Mouse (Mus musculus) intestine, embryonic 15.5 days (tissue): ENCODE results near the gene Gpr4. TPM values are rescaled to one million over a fixed set of nuclear protein-coding genes. Genes with fewer than 3 reads are reported as not detected.

ENCODE experiments used
- ATAC-seq: fragments of 200-750 bp; cut with Nextera tagmentation; 2 replicates; pipeline ENCODE4 v1.8.0; 2017; ENCODE audit warnings: moderate TSS enrichment, moderate library complexity
- H3K27ac ChIP-seq: fragments of 300-500 bp; sonication (generic); 2 replicates; pipeline ENCODE4 v1.5.1; 2015; ENCODE audit warnings: mild to moderate bottlenecking, inconsistent platforms
- H3K27me3 ChIP-seq: fragments of 300-500 bp; sonication (generic); replicated peaks from 2 replicates; pipeline ENCODE4 v1.6.1; 2015; ENCODE audit warnings: inconsistent platforms
- H3K36me3 ChIP-seq: fragments of 300-500 bp; sonication (generic); 2 replicates; pipeline ENCODE4 v1.6.1; 2015; ENCODE audit warnings: inconsistent platforms
- H3K4me1 ChIP-seq: fragments of 300-500 bp; sonication (generic); replicated peaks from 2 replicates; pipeline ENCODE4 v1.6.1; 2015; ENCODE audit warnings: inconsistent platforms
- H3K4me2 ChIP-seq: fragments of 300-500 bp; sonication (generic); replicated peaks from 2 replicates; pipeline ENCODE4 v1.6.1; 2015; ENCODE audit warnings: mild to moderate bottlenecking, inconsistent platforms
- H3K4me3 ChIP-seq: fragments of 300-500 bp; sonication (generic); replicated peaks from 2 replicates; pipeline ENCODE4 v1.5.1; 2015; ENCODE audit warnings: inconsistent platforms
- H3K9ac ChIP-seq: fragments of 300-500 bp; sonication (generic); 2 replicates; pipeline ENCODE4 v1.6.1; 2015; ENCODE audit warnings: inconsistent platforms
- H3K9me3 ChIP-seq: fragments of 300-500 bp; sonication (generic); 2 replicates; pipeline ENCODE4 v1.6.1; 2016; ENCODE audit warnings: inconsistent platforms
- WGBS: fragments of 180-500 bp; shearing (Covaris S2); methylation state at CpG from one replicate; pipeline ENCODE4 v1.1.7; 2015; 5-methylcytosine and 5-hydroxymethylcytosine counted together
- polyA plus RNA-seq: library from polyadenylated mRNA; unstranded; fragments of >200 nt; fragmentation: Nextera tagmentation; extraction: Ambion mirVana; gene quantifications from 2 replicates; pipeline ENCODE4 v1.2.1, GENCODE M21; 2015

Gpr4 gene
- polyA plus RNA-seq, 1 experiment from 2014 or later = 1.4 TPM

DNA sequence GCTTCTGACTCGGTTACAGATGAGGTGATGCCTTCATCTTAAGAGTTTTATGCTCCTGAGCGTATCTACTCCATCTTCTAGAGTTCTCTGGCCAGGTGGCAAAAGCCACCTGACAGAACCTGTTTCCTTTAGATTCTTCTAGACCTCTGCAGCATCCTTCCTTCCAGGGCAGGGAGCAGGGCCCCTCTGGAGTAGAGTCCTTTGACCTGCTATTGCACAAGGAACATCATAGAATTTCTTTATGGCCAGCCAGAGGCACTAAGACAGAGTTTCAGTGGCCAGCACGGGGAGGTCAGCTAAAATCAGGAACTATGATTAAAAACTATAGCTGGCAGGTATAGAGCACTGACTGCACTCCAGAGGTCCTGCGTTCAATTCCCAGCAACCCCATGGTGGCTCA, 39.7 kb downstream of the Gpr4 start:
- ATAC-seq = peak; percentile 44
- Histone ChIP-seq H3K9me3 (no peaks in the 10 kb centered on the region), H3K9ac (no peak overlapping the region), H3K4me3 (no peak overlapping the region), H3K36me3 (peaks cover 19% of the 10 kb centered on the region; the same call in 1 of the 2 replicates), H3K27me3 (no peaks in the 10 kb centered on the region), H3K4me1 (no peaks in the 10 kb centered on the region), H3K4me2 (no peak overlapping the region), H3K27ac (no peak overlapping the region)
- WGBS = 75% methylated on average over 4 of the region's 4 CpGs

DNA sequence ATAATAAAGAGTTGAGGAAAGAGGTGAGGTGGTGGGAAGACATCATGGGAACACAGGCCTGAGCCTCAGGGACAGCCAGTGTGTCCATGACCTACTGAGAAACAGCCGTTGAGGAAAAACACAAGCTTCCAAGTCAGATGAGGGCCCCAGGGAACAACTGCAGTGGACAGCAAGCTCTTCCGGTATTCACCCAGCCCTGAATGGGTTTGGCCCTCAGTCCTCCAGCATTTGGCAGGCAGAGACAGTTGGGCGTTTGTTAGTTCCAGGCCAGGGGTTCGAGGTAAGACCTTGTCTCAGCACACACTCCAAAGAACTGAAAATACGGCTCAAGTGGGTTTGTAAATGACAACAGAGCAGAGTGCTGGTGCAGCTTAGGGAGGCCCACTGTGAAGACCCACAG, 41.1 kb downstream of the Gpr4 start:
- no peak overlapping the region for H3K27ac ChIP-seq
- no peak overlapping the region for H3K4me2 ChIP-seq
- 0 out of 2 replicates have a peak, but pooled peaks cover under 1% of the 10 kb centered on the region for H3K4me1 ChIP-seq
- no peaks in the 10 kb centered on the region for H3K27me3 ChIP-seq
- no peaks in the 10 kb centered on the region for H3K9me3 ChIP-seq
- WGBS = 63% methylated on average over 5 of the region's 5 CpGs
- no peak overlapping the region for H3K4me3 ChIP-seq
- ATAC-seq = no peak
- no peak overlapping the region for H3K9ac ChIP-seq
- H3K36me3 ChIP-seq = peaks cover 20% of the 10 kb centered on the region

DNA sequence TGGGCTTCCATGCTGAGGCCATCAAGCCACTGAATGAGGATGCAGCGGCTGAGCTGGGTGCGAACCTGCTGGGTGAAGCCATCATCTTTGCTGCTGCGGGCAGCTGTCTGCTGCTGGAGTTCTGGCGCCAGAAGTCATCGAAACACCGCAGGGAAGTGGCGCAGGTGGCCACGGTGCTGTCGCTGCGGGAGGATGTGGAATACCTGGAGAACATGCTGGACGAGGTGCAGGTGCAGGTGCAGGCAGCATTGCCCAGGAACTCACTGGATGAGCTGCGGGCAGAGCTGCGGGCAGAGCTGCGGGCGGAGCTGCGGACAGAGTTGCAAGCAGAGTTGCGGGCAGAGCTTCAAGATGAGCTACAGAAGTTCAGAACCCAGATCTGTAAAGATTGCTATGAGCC, 43.1 kb downstream of the Gpr4 start:
- no peak for ATAC-seq
- 0 out of 2 replicates have a peak, but pooled peaks cover 2% of the 10 kb centered on the region for H3K4me1 ChIP-seq
- no peaks in the 10 kb centered on the region for H3K27me3 ChIP-seq
- H3K9me3 ChIP-seq = no peaks in the 10 kb centered on the region
- no peak overlapping the region for H3K4me2 ChIP-seq
- H3K27ac ChIP-seq = no peak overlapping the region
- peaks cover 31% of the 10 kb centered on the region for H3K36me3 ChIP-seq
- H3K9ac ChIP-seq = no peak overlapping the region
- 87% methylated on average over 17 of the region's 17 CpGs for WGBS
- no peak overlapping the region for H3K4me3 ChIP-seq

DNA sequence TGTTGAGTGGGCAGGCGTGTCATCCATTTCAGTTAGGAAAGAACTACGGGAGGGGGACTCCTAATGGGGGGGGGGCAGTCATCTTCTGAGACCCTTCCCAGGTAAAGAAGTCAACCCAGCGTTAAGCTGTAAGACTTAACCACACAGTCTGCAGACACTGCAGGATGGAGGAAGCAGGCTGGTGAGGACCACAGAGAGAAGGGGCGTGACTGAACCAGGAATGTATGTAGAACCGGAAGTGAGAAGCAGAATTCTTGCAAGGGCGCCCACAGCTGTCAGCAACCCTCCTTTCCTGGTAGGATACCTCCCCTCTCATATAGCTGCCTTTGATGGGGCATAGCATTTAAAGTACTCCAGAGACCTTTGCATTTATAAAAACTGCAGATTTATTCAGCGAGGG, 44.2 kb downstream of the Gpr4 start:
- H3K36me3 ChIP-seq = peaks cover 40% of the 10 kb centered on the region
- no peak overlapping the region for H3K27ac ChIP-seq
- no peak overlapping the region for H3K4me3 ChIP-seq
- no peaks in the 10 kb centered on the region for H3K27me3 ChIP-seq
- H3K4me2 ChIP-seq = no peak overlapping the region
- ATAC-seq = no peak
- WGBS = 77% methylated on average over 7 of the region's 7 CpGs
- no peak overlapping the region for H3K9ac ChIP-seq
- H3K9me3 ChIP-seq = no peaks in the 10 kb centered on the region
- H3K4me1 ChIP-seq = 0 out of 2 replicates have a peak, but pooled peaks cover 8% of the 10 kb centered on the region

DNA sequence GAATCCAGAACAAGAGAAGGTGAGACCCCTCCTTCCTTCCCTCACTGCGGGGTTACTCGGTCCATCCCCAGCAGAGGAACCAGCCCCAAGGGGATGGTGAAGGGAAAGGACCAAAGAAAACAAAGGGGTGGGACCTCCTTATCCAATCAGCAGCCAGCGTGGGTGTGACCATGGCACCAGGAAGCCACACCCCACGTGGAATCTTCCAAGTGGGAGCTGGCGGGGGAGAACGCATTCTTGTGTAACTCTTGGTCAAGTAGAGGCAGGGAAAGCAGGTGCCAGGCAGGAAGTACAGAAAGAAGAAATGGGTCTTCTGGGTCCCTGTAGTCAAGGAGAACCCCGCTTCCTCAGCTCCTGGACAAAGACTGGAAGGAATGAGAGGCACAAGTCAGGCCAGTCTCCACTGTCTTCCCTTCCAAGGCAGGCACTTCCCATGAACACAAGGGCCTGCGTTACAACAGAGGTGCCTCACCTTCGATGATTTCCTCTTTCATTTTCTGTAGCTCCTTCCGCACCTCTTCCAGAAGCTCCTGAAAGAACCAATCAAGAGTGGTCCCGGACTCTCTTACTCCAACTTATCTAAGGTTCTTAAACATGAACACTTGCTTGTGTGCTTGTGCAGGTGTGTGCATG, 45.2 kb downstream of the Gpr4 start:
- peak; percentile 85 for ATAC-seq

DNA sequence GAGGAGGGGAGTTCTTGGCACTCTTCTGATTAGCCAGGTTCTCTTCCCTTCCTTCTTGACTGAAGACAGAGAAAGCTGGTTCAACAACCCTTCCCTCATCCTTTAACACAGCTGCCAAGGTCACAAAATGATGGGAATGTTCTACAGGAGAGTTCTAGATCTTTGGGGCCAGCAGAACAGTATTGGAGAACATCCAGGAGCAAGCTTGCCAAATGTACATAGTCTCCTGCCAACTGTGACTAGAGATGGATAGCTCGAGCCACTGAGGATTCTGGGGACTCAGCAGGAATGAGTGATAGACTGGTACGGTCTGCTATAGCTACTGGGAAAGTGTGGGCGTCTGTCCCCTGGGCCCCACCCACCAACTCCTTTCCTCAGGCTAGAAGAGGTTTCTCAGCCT, 46.0 kb downstream of the Gpr4 start:
- Histone ChIP-seq H3K27me3 (no peaks in the 10 kb centered on the region), H3K36me3 (peaks cover 51% of the 10 kb centered on the region), H3K9me3 (no peaks in the 10 kb centered on the region), H3K4me1 (0 out of 2 replicates have a peak, but pooled peaks cover 8% of the 10 kb centered on the region), H3K4me2 (no peak overlapping the region), H3K9ac (no peak overlapping the region), H3K27ac (no peak overlapping the region), H3K4me3 (no peak overlapping the region)
- no peak for ATAC-seq
- 78% methylated on average over 3 of the region's 3 CpGs for WGBS

More for the DNA sequence above, 45.2 kb downstream of the Gpr4 start:
- 40% methylated on average over 11 of the region's 11 CpGs for WGBS
- Histone ChIP-seq H3K36me3 (peaks cover 48% of the 10 kb centered on the region), H3K9me3 (no peaks in the 10 kb centered on the region), H3K4me1 (0 out of 2 replicates have a peak, but pooled peaks cover 8% of the 10 kb centered on the region), H3K27me3 (no peaks in the 10 kb centered on the region), H3K4me2 (no peak overlapping the region), H3K4me3 (no peak overlapping the region), H3K9ac (no peak overlapping the region), H3K27ac (no peak overlapping the region)

DNA sequence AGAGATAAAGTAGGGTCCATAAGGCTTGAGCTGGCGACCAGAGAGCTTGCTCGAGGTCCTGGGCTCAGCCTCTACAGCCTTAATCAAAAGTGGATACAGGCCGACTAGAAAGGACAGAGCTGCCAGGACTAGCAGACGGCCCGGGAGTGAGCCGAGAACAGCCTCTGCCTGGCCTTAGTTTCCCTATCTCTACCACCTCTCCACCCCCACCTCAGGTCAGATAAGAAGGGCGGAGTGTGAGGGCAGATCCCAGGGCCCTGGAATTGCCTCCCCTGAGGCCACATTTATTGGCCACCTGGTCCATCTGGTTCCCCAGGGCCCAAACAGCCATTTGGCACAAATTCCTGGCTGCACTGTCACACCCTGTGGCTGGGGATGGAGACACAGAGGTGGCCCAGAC, 52.8 kb downstream of the Gpr4 start:
- Histone ChIP-seq H3K36me3 (peaks cover 37% of the 10 kb centered on the region), H3K9ac (no peak overlapping the region), H3K4me3 (no peak overlapping the region), H3K9me3 (no peaks in the 10 kb centered on the region), H3K4me1 (peaks cover 50% of the 10 kb centered on the region), H3K27ac (peak overlapping the region; percentile 33; the same call in 1 of the 2 replicates), H3K27me3 (no peaks in the 10 kb centered on the region), H3K4me2 (peak overlapping the region; percentile 52)
- peak; percentile 26 for ATAC-seq
- WGBS = 38% methylated on average over 7 of the region's 7 CpGs

DNA sequence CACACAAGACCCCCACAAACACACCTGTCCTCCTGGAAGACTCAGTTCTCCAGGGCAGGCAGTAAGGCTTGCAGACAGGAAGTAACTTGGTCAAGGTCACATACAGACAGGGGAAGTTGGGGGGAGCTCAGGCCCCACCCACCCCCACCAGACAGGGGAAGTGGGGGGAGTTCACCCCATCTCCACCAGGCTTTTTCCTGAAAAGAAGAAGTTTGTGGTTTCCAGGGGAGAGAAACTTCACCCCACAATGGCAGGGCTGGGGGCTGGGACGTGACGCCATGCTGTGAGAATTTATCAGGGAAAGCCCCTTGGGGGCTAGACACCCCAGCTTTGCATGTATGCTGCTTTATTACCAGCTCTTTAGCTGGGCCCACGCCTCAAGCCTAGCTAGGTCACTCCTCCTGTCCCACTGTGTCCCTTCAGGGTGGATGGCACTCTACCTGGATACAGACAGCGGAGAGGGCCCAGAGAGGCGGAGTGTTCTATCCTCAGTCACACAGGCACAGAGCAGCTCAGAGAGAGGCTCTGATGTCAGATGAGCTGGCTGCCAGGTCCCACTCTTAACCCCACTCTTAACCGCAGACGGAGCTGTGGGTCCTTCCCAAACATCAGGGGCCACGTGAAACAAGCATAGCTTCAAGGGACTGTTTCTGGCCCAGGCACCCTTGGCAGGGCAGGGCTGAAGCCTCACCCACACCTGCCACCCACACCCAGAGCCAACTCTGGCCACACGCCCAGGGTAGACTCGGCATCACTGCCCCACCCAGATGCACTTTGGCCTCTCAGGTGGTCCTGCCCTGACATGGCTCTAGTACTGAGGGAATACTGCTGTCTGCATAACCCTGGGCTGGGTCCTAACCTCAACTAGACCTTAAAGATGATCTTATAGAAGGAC, 53.8 kb downstream of the Gpr4 start:
- peaks cover 47% of the 10 kb centered on the region for H3K4me1 ChIP-seq
- H3K9me3 ChIP-seq = no peaks in the 10 kb centered on the region
- peak overlapping the region; percentile 24; the same call in 1 of the 2 replicates for H3K9ac ChIP-seq
- H3K36me3 ChIP-seq = peaks cover 27% of the 10 kb centered on the region
- 66% methylated on average over 10 of the region's 10 CpGs for whole genome bisulfite sequencing
- 0 out of 2 replicates have a peak overlapping the region, but pooled peaks have one; percentile 8 for H3K4me3 ChIP-seq
- peak overlapping the region; percentile 52 for H3K4me2 ChIP-seq
- ATAC-seq = peak; percentile 54
- H3K27me3 ChIP-seq = no peaks in the 10 kb centered on the region
- H3K27ac ChIP-seq = peak overlapping the region; percentile 68

DNA sequence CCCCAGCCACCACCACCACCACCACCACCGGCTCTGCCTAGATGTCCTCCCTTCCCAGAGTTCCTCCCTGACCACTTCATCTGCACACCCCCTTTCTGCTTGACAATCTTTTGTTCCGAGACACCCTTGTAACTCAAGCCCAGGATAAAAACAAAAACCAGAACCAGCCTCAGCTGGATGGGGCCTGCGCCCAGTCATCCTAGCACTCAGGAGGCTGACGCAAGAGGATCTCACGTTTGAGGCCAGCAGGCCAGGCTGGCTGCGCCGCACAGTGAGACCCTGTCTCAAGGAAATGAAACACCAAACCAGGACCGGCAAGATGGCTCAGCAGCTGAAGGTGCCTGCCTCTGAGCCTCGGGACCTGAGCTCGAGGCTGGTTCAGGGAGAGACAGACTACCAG, 54.7 kb downstream of the Gpr4 start:
- Histone ChIP-seq H3K27ac (peak overlapping the region; percentile 68), H3K9ac (peak overlapping the region; percentile 32; the same call in 1 of the 2 replicates), H3K4me3 (no peak overlapping the region), H3K4me2 (peak overlapping the region; percentile 52), H3K4me1 (peaks cover 47% of the 10 kb centered on the region), H3K36me3 (peaks cover 21% of the 10 kb centered on the region), H3K9me3 (no peaks in the 10 kb centered on the region), H3K27me3 (no peaks in the 10 kb centered on the region)
- 60% methylated on average over 10 of the region's 10 CpGs for WGBS
- ATAC-seq = no peak

DNA sequence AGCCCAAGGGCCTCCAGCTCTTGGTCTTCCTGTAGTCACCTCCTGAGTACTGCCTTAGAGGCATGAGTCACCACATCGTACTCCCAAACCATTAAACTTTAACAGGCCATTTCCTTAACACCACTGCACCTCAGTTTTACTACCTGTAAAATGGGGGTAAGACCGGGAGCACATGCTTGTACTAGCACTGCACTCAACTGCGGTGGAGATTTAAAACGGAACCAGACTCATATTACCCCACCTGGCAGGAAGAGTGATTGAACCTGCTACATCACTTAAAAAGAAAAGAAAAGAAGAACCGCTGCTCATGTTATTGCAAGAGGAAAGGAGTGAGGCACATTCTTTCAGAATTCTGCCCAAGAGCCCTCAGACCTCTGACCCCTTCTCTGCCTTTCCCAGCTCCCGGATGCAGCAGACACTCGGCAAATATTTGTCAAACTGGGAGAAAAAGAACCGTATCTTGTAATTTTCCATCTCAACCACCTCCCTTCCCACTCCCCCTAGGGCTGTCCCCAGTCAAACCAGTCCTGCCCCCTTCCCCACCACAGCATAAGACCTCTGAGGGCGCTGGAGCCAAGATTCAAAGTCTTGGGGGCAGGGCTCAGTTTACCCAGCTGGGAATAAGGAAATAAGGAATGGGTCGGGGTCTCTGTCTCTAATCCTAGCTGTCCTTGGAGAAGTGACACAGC, 56.8 kb downstream of the Gpr4 start:
- Histone ChIP-seq H3K4me1 (peaks cover 47% of the 10 kb centered on the region), H3K9me3 (no peaks in the 10 kb centered on the region), H3K27ac (peak overlapping the region; percentile 98), H3K27me3 (no peaks in the 10 kb centered on the region), H3K36me3 (peaks cover 8% of the 10 kb centered on the region), H3K9ac (peak overlapping the region; percentile 96), H3K4me3 (peak overlapping the region; percentile 99), H3K4me2 (peak overlapping the region; percentile 93)
- 21% methylated on average over 10 of the region's 10 CpGs for WGBS
- ATAC-seq = no peak

DNA sequence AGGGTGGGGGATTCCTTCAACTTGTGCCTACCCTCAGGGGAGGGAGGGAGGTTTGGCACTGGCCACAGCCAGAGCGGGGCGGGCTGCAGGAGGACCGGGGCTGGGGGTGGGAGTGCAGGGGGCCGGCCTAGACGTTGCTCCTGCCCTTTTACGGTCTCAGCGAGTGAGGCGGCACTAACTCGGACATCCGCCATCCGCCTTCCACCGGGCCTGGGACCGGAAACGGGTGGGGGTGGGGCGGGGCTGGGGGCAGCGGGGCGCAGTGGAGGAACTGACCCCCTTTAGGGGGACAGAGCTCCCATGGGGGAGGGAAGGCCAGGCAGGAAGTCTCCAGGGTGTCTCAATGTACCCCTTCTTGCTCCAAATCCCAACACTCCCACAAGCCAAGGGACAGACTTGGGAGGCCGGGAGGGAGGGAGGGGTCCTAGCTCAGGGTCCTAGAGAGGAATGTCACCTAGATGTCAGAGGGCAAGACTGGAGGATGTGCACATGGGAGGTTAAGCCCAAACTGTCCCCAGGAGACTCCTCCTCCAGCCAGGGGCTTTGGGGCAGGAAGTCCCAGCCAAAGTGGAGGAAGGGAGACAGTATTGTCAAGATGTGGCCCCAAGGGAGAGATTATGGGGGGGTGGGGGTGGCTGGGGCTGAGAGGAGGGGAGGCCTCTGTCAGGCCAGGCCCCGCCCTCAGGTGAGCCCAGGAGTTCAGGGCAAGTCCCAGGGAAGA, 57.5 kb downstream of the Gpr4 start:
- no peaks in the 10 kb centered on the region for H3K9me3 ChIP-seq
- H3K36me3 ChIP-seq = 0 out of 2 replicates have a peak, but pooled peaks cover under 1% of the 10 kb centered on the region
- ATAC-seq = peak; percentile 48
- H3K27ac ChIP-seq = peak overlapping the region; percentile 98
- H3K4me3 ChIP-seq = peak overlapping the region; percentile 99
- 1% methylated on average over 19 of the region's 19 CpGs for WGBS
- no peaks in the 10 kb centered on the region for H3K27me3 ChIP-seq
- H3K4me2 ChIP-seq = peak overlapping the region; percentile 93
- H3K4me1 ChIP-seq = peaks cover 42% of the 10 kb centered on the region
- peak overlapping the region; percentile 96 for H3K9ac ChIP-seq
